Mouse (Mus musculus): ENCODE data around the gene Gsdma3.
"Not testable (repeated sequence)": the region's sequence is repeated elsewhere in the genome, so short reads cannot be mapped to it uniquely, and the experiment has no call there.

Gsdma3 gene

GRCm38 (mm10) chr11:98668984-98669383, 42.8 kb downstream of the Gsdma3 start:
- no peak for DNase-seq (ENCODE audit: low read depth, low spot score)

- DNase-seq (ENCODE audit: low read depth, low spot score), result no peak
Observed at GRCm38 (mm10) chr11:98671284-98671815, 45.2 kb downstream of the Gsdma3 start.

- DNase-seq (ENCODE audit: low read depth, low spot score), result peak; percentile 47
Observed at GRCm38 (mm10) chr11:98671857-98672256, 45.7 kb downstream of the Gsdma3 start.

- DNase-seq (ENCODE audit: low read depth, low spot score), result no peak
Observed at GRCm38 (mm10) chr11:98672482-98672881, 46.3 kb downstream of the Gsdma3 start.

GRCm38 (mm10) chr11:98673136-98673535, 47.0 kb downstream of the Gsdma3 start:
- peak; percentile 74 for DNase-seq (ENCODE audit: low read depth, low spot score)

- DNase-seq (ENCODE audit: low read depth, low spot score), result no peak
Observed at GRCm38 (mm10) chr11:98675829-98676363, 49.7 kb downstream of the Gsdma3 start.

- no peak for DNase-seq (ENCODE audit: low read depth, low spot score)
Observed at GRCm38 (mm10) chr11:98680023-98680422, 53.9 kb downstream of the Gsdma3 start.

- DNase-seq (ENCODE audit: low read depth, low spot score), result not testable (repeated sequence)
Observed at GRCm38 (mm10) chr11:98680595-98680994, 54.4 kb downstream of the Gsdma3 start.

- DNase-seq (ENCODE audit: low read depth, low spot score), result no peak
Observed at GRCm38 (mm10) chr11:98681186-98681585, 55.0 kb downstream of the Gsdma3 start.

GRCm38 (mm10) chr11:98681786-98682745, 55.9 kb downstream of the Gsdma3 start, which contains the start of gene Psmd3:
Psmd3 (plus strand) TSS chr11:98682554.
- peak; percentile 100 for DNase-seq (ENCODE audit: low read depth, low spot score)

- DNase-seq (ENCODE audit: low read depth, low spot score), result peak; percentile 24
Observed at GRCm38 (mm10) chr11:98682811-98683210, 56.7 kb downstream of the Gsdma3 start.

- no peak for DNase-seq (ENCODE audit: low read depth, low spot score)
Observed at GRCm38 (mm10) chr11:98685642-98686041, 59.5 kb downstream of the Gsdma3 start.

GRCm38 (mm10) chr11:98686976-98687375, 60.8 kb downstream of the Gsdma3 start:
- no peak for DNase-seq (ENCODE audit: low read depth, low spot score)
